Mouse (Mus musculus) CH12.LX (cell line): ENCODE measurements around the gene Nacc1. TPM values are rescaled to one million over a fixed set of nuclear protein-coding genes. Genes with fewer than 3 reads are reported as not detected.

ENCODE experiments used
- DNase-seq: peaks from one replicate; pipeline ENCODE4 v3.0.0-alpha.2; 2013; ENCODE audit errors: extremely low read depth
- H3K27ac ChIP-seq: 2 replicates; pipeline ENCODE4 v1.5.1; 2012; ENCODE audit warnings: low read depth, mild to moderate bottlenecking, control low read depth, moderate library complexity; ENCODE audit not compliant: insufficient read depth
- H3K27me3 ChIP-seq: replicated peaks from 2 replicates; pipeline ENCODE3; 2012; ENCODE audit warnings: inconsistent platforms
- H3K36me3 ChIP-seq, 2 experiments: replicated peaks in 1 of 2; 2 replicates each; pipeline versions ENCODE3 to v1.6.1; 2012; ENCODE audit warnings: inconsistent platforms in 1 of 2, low read length in 1 of 2, mild to moderate bottlenecking in 1 of 2, mixed read lengths in 1 of 2, moderate library complexity in 1 of 2; ENCODE audit not compliant: control insufficient read depth in 1 of 2, insufficient read depth in 1 of 2
- H3K4me1 ChIP-seq, 2 experiments: 2 replicates each; pipeline ENCODE4 v1.6.1; 2012; ENCODE audit warnings: inconsistent platforms in 1 of 2, moderate library complexity in 1 of 2; ENCODE audit not compliant: insufficient read depth in 2 of 2, control insufficient read depth in 1 of 2
- H3K4me2 ChIP-seq: 2 replicates; pipeline ENCODE4 v1.6.1; 2012; ENCODE audit warnings: low read depth, mild to moderate bottlenecking, control low read depth; ENCODE audit not compliant: poor library complexity, insufficient read depth, severe bottlenecking
- H3K4me3 ChIP-seq, 3 experiments: fragments of 150-350 bp in 1 of 3; sonication (generic) in 1 of 3; replicated peaks in 1 of 3; 2 replicates each; pipeline versions ENCODE3 to v1.5.1; 2011 to 2012; ENCODE audit warnings: low read depth in 2 of 3, low read length in 2 of 3, mild to moderate bottlenecking in 2 of 3, moderate library complexity in 2 of 3, control low read depth in 1 of 3, improper control_type of control experiment in 1 of 3, inconsistent platforms in 1 of 3, mixed read lengths in 1 of 3; ENCODE audit not compliant: poor library complexity in 1 of 3
- H3K79me2 ChIP-seq: replicated peaks from 2 replicates; pipeline ENCODE4 v1.6.1; 2012; ENCODE audit warnings: mild to moderate bottlenecking, moderate library complexity; ENCODE audit not compliant: control insufficient read depth, poor library complexity, insufficient read depth, severe bottlenecking; ENCODE audit errors: extremely low read depth
- H3K9ac ChIP-seq: 2 replicates; pipeline ENCODE4 v1.6.1; 2012; ENCODE audit warnings: low read depth, mild to moderate bottlenecking, control low read depth, moderate library complexity; ENCODE audit not compliant: insufficient read depth
- H3K9me3 ChIP-seq: replicated peaks from 2 replicates; pipeline ENCODE3; 2012; ENCODE audit warnings: low read length, inconsistent platforms, mixed read lengths
- BHLHE40 ChIP-seq: IDR thresholded peaks from 2 replicates; pipeline ENCODE4 v1.6.1; 2011; ENCODE audit warnings: mild to moderate bottlenecking, low read depth, low read length, improper control_type of control experiment
- CHD1 ChIP-seq: IDR thresholded peaks from 2 replicates; pipeline ENCODE4 v1.6.1; 2012; ENCODE audit warnings: low read depth, low read length, improper control_type of control experiment, inconsistent platforms
- CTCF ChIP-seq, 2 experiments: IDR thresholded peaks in 1 of 2; conservative IDR thresholded peaks in 1 of 2; 2 replicates each; pipeline ENCODE4 v1.5.1; 2011 to 2012; ENCODE audit warnings: low read depth in 2 of 2, low read length in 2 of 2, improper control_type of control experiment in 1 of 2, inconsistent platforms in 1 of 2, mild to moderate bottlenecking in 1 of 2, moderate library complexity in 1 of 2
- E2F4 ChIP-seq: IDR thresholded peaks from 2 replicates; pipeline ENCODE4 v1.6.1; 2011; ENCODE audit warnings: low read depth, low read length, improper control_type of control experiment; ENCODE audit not compliant: insufficient replicate concordance
- ELF1 ChIP-seq: IDR thresholded peaks from 2 replicates; pipeline ENCODE4 v1.6.1; 2014; ENCODE audit warnings: low read depth, mild to moderate bottlenecking, inconsistent platforms, low read length, improper control_type of control experiment
- EP300 ChIP-seq: IDR thresholded peaks from 2 replicates; pipeline ENCODE4 v1.6.1; 2011; ENCODE audit warnings: low read length, improper control_type of control experiment
- ETS1 ChIP-seq: conservative IDR thresholded peaks from 2 replicates; pipeline ENCODE4 v1.6.1; 2012; ENCODE audit warnings: low read depth, mild to moderate bottlenecking, inconsistent platforms, low read length, improper control_type of control experiment, moderate library complexity
- HCFC1 ChIP-seq: IDR thresholded peaks from 2 replicates; pipeline ENCODE4 v1.6.1; 2012; ENCODE audit warnings: low read depth, mild to moderate bottlenecking, inconsistent platforms, low read length, improper control_type of control experiment
- IRF4 ChIP-seq: IDR thresholded peaks from 2 replicates; pipeline ENCODE4 v1.6.1; 2014; ENCODE audit warnings: low read depth, mild to moderate bottlenecking, inconsistent platforms, low read length, improper control_type of control experiment
- JUN ChIP-seq: IDR thresholded peaks from 2 replicates; pipeline ENCODE4 v1.6.1; 2011; ENCODE audit warnings: low read depth, mild to moderate bottlenecking, low read length, improper control_type of control experiment, moderate library complexity; ENCODE audit not compliant: insufficient read depth
- KAT2A ChIP-seq: IDR thresholded peaks from 2 replicates; pipeline ENCODE4 v1.6.1; 2012; ENCODE audit warnings: low read length, improper control_type of control experiment, inconsistent platforms; ENCODE audit not compliant: insufficient replicate concordance
- MEF2A ChIP-seq: IDR thresholded peaks from 2 replicates; pipeline ENCODE4 v1.6.1; 2014; ENCODE audit warnings: low read depth, mild to moderate bottlenecking, inconsistent platforms, low read length, improper control_type of control experiment, borderline replicate concordance
- NELFE ChIP-seq: IDR thresholded peaks from 2 replicates; pipeline ENCODE4 v1.6.1; 2011; ENCODE audit warnings: low read depth, low read length, improper control_type of control experiment
- PAX5 ChIP-seq: IDR thresholded peaks from 2 replicates; pipeline ENCODE4 v1.6.1; 2012; ENCODE audit warnings: low read length, inconsistent platforms, mixed read lengths
- POLR2A ChIP-seq: IDR thresholded peaks from 2 replicates; pipeline ENCODE4 v1.6.1; 2011; ENCODE audit warnings: low read depth, mild to moderate bottlenecking, improper control_type of control experiment, low read length
- POLR2AphosphoS2 ChIP-seq: IDR thresholded peaks from 2 replicates; pipeline ENCODE4 v1.6.1; 2011; ENCODE audit warnings: low read depth, low read length, improper control_type of control experiment
- RCOR1 ChIP-seq: conservative IDR thresholded peaks from 2 replicates; pipeline ENCODE4 v1.6.1; 2012; ENCODE audit warnings: low read depth, mild to moderate bottlenecking, inconsistent platforms, low read length, improper control_type of control experiment
- TBP ChIP-seq: conservative IDR thresholded peaks from 2 replicates; pipeline ENCODE4 v1.6.1; 2011; ENCODE audit warnings: low read depth, low read length, improper control_type of control experiment
- UBTF ChIP-seq: IDR thresholded peaks from 2 replicates; pipeline ENCODE4 v1.6.1; 2012; ENCODE audit warnings: low read depth, mild to moderate bottlenecking, inconsistent platforms, low read length, improper control_type of control experiment, moderate library complexity
- USF1 ChIP-seq: IDR thresholded peaks from 2 replicates; pipeline ENCODE4 v1.6.1; 2014; ENCODE audit warnings: low read depth, mild to moderate bottlenecking, inconsistent platforms, low read length, improper control_type of control experiment
- ZKSCAN1 ChIP-seq: IDR thresholded peaks from 2 replicates; pipeline ENCODE4 v1.6.1; 2012; ENCODE audit warnings: low read depth, inconsistent platforms, low read length, improper control_type of control experiment, borderline replicate concordance
- ZMIZ1 ChIP-seq: IDR thresholded peaks from 2 replicates; pipeline ENCODE4 v1.6.1; 2012; ENCODE audit warnings: low read depth, mild to moderate bottlenecking, inconsistent platforms, low read length, improper control_type of control experiment
- ZNF384 ChIP-seq: IDR thresholded peaks from 2 replicates; pipeline ENCODE4 v1.6.1; 2012; ENCODE audit warnings: low read depth, low read length, improper control_type of control experiment, inconsistent platforms
- dilution Hi-C: fragments of 300-500 bp; cut with MboI; formaldehyde crosslinking; loops from 2 replicates; pipeline ENCODE4 v1.14.3; 2020; ENCODE audit warnings: low sequenced_read_pairs; ENCODE audit not compliant: extremely low pct_unique_long_range_greater_than_20kb, extremely low pct_ligation_motif_present
- in situ Hi-C: fragments of 300-500 bp; cut with MboI; formaldehyde crosslinking; loops from 3 replicates; pipeline ENCODE4 v1.14.3; 2019; ENCODE audit warnings: low sequenced_read_pairs, low pct_ligation_motif_present, low pct_unique_long_range_greater_than_20kb, mixed read lengths
- polyA plus RNA-seq: library from polyadenylated mRNA; unstranded; fragments of >175 nt; gene quantifications from 2 replicates; pipeline ENCODE4 v1.2.1, GENCODE M21; 2012; ENCODE audit warnings: low read depth; ENCODE audit not compliant: insufficient read length
- total RNA-seq, 2 experiments: library from RNA; depleted of rRNA; stranded (reverse); fragments of 300-350 nt in 1 of 2; fragments of >200 nt in 1 of 2; gene quantifications; 2 replicates each; pipeline ENCODE4 v1.2.3; 2012 to 2014

Gene Nacc1
- total and polyA plus RNA-seq, 3 experiments = 23.3 to 84.1 (median 45.1) TPM

DNA sequence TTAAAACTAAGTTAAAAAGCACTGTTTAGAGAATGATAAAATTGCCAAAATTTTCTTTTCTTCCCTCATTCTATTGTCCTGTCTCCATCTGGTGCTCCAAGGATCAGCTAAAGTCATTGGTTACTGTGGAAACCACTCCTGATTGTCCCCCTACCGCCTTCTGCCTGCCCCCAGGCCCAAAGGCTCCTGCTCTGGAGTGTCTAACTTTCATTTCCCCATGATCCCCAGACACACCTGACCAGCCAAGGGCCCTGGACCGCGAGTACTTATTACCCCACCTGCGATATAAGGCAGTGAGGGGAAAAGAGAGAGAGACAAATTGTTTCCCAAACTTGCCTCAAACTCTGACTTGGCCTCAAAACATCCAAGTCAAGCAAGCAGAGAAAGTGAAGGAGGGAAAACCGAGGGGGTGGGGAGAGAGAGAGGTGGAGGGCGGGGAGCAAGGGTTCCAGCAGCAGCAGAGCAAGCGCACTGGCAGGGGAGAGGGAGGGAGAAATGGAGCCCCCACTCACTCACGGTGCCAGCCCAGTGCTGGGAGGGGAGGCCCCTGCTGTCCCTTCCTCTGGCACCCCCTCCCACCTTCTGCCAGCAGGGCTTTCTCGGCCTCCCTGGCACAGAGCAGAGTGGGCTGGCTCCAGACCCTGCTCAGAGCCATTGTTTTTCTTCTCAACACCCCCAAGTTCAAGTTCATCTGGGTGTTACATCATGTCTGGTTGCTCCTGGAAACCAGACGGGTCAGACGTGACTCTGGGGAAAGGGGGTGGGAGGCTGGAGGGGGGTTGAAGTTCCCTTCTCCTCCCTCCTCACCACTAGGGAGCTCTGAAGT is 24.5 kb upstream of the Nacc1 start:
- dilution Hi-C loops = no loop called here
- H3K4me1 ChIP-seq = peaks cover 5 to 44% of the 10 kb centered on the region in 2 experiments; a peak in 3 of 4 replicates

DNA sequence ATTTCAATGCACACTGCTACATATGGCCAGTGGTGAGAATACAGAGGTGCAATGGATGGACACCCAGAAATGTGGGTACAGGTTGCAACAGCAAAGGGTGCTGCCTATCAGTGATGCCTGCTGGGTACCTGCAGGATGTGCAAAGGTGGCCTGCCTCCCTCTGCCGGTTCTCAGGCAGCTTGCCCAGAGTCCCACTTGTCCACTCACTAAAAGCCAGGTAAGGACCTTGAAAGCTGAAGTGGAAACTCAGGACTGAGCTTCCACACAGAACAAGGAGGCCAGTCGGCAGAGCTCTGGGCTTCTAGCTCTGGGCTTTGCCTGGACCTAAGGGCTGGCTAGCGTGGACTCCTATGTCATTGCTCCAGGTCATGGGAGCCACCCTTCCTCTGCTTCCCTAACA is 23.6 kb upstream of the Nacc1 start:
- no peaks in the 10 kb centered on the region for H3K9me3 ChIP-seq
- H3K9ac ChIP-seq = no peak overlapping the region
- dilution Hi-C loops = no loop called here
- in situ Hi-C loops = loop anchor here (10.0 kb wide), 1 partner anchor 103 kb away; no protein-coding TSS in a partner anchor
- TF ChIP-seq CTCF (conservative IDR thresholded peaks at IDR 0.05 in 1 of 2, IDR thresholded peaks at IDR 0.05 in 1 of 2; ENCODE audit: low read depth in 2 of 2, low read length in 2 of 2) (no peak), BHLHE40 (no peak), EP300 (no peak), NELFE (no peak), POLR2AphosphoS2 (no peak), E2F4 (no peak), MEF2A (no peak), KAT2A (no peak), POLR2A (no peak), UBTF (no peak), TBP (no peak), ZMIZ1 (no peak), HCFC1 (no peak), IRF4 (no peak), PAX5 (no peak), ZNF384 (no peak)
- no peaks in the 10 kb centered on the region for H3K79me2 ChIP-seq
- no peaks in the 10 kb centered on the region for H3K36me3 ChIP-seq
- no peak for DNase-seq
- H3K4me2 ChIP-seq = no peak overlapping the region
- H3K27me3 ChIP-seq = peaks cover 32% of the 10 kb centered on the region
- H3K4me1 ChIP-seq = peaks cover 5 to 51% of the 10 kb centered on the region in 2 experiments; a peak in 3 of 4 replicates
- no peak overlapping the region for H3K27ac ChIP-seq
- H3K4me3 ChIP-seq = no peak overlapping the region

More for the DNA sequence above, 24.5 kb upstream of the Nacc1 start:
- DNase-seq = no peak
- Histone ChIP-seq H3K4me2 (no peak overlapping the region), H3K27me3 (peaks cover 38% of the 10 kb centered on the region), H3K36me3 (no peaks in the 10 kb centered on the region), H3K27ac (no peak overlapping the region), H3K9me3 (no peaks in the 10 kb centered on the region), H3K4me3 (no peak overlapping the region), H3K79me2 (no peaks in the 10 kb centered on the region), H3K9ac (no peak overlapping the region)
- no peak for TF ChIP-seq ELF1
- TF ChIP-seq ETS1 = no peak
- TF ChIP-seq USF1 = no peak
- no peak for TF ChIP-seq JUN
- TF ChIP-seq ZKSCAN1 = no peak
- no peak for TF ChIP-seq HCFC1
- no peak for TF ChIP-seq NELFE
- no peak for TF ChIP-seq KAT2A
- TF ChIP-seq RCOR1 = no peak
- no peak for TF ChIP-seq CHD1
- TF ChIP-seq BHLHE40 = no peak
- TF ChIP-seq IRF4 = no peak
- TF ChIP-seq MEF2A = no peak
- in situ Hi-C loops = loop anchor here (10.0 kb wide), 1 partner anchor 103 kb away; no protein-coding TSS in a partner anchor
